Mouse (Mus musculus) thymus, postnatal 0 days (tissue): ENCODE results near the gene Kiss1. TPM values are rescaled to one million over a fixed set of nuclear protein-coding genes. Genes with fewer than 3 reads are reported as not detected.
A peak's percentile ranks its signal among the peaks of the same experiment; 100 is the strongest.
"Not testable (repeated sequence)": the region's sequence is repeated elsewhere in the genome, so short reads cannot be mapped to it uniquely, and the experiment has no call there.

ENCODE experiments used
- DNase-seq: peaks from one replicate; pipeline ENCODE4 v3.0.0-alpha.2; 2015; ENCODE audit warnings: low spot score
- polyA plus RNA-seq: library from polyadenylated mRNA; unstranded; fragments of >200 nt; fragmentation: Nextera tagmentation; extraction: Ambion mirVana; gene quantifications from 2 replicates; pipeline ENCODE4 v1.2.1, GENCODE M21; 2015

The Kiss1 gene
- polyA plus RNA-seq, 1 experiment from 2014 or later, result 0.39 TPM

DNA sequence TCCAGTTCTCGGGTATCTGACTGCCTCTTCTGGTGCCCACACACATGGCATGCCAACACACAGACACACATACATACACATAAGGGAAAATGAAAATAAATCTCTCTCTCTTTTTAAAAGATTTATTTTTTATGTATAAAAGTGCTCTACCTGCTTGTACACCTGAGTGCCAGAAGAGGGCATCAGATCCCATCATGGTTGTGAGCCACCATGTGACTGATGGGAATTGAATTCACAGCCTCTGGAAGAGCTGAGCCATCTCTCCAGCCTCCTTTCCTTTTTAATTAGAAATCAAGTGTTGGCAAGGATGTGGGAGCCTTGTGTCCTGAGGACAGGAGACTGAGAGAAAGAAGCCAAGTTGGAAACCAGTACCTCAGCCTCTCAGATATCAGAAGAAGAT lies 4.5 kb upstream of the Kiss1 start:
- no peak for DNase-seq

DNA sequence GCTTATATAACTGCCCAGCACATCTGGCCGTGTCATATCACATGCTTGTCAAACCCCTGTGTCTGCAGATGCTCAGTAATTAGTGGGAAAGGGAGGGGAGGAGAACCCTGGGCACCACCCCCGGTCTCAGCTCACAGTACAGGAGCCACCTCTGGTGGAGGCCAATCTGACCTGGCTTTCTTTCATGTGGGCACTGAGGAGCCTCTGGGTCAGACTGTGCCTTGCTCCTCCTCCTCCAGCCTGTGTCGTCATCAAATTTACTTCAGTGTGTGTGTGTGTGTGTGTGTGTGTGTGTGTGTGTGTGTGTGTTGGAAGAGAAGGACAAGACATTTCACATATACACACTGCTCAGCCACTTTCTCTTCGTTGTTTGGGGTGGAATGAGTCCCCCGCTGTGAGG lies 1.7 kb downstream of the Kiss1 start:
- no peak for DNase-seq

DNA sequence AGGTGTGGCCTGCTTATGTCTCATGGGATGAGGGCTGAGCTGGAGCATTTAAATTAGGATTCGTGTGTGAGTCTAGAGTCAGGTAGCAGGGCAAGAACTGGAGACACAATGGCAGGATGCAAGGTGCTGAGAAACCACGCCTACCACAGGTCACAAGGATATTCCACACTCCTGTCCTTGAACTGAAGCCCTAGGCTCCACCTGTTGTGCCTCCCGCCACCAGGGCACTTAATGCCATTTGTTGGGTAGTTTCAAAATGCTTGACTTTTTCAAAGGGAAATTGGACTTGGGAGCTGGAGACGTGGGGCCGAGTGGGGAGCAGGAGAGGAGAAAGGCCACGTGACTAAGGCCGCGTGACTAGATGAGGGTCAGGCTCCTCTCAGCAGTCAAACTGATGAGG lies 4.3 kb downstream of the Kiss1 start:
- no peak for DNase-seq

DNA sequence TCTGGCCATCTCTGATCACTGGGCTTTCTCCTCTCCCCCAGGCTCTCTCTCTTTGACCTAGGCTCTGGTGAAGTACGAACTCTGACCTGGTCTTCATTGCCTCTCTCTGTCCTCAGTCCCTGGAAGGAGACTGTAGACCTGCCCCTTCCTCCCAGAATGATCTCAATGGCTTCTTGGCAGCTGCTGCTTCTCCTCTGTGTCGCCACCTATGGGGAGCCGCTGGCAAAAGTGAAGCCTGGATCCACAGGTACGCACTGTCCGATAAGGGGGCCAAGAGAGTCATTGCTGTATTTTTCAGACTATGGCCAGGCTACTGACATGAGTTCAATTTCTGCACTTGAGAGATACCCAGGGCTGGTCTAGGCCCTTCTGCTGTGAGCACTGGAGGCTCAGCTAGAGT lies 5.4 kb downstream of the Kiss1 start:
- DNase-seq, result no peak

DNA sequence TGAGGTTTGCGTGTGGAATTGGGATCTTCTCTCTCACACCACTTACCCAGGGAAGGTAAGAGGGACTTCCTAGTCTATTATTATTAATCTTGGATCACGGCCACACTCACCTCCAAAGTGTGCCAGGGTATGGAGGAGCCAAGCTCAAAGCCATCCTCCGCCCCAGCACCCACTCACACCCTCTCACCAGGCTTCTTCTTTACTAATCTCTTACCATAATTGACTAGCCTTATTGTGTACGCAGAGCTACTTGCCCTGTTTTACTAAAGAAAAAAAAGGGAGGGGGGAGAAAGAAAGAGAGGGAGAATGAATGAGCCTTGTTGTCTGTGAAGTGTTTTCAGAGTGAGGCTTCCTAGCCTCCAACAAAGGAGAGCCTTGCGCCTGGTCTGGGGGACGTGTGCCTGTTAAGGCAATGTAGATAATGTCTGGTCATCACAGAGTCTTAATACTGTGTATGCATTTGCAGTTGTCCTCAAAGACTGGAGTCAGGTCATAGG lies 6.7 kb downstream of the Kiss1 start:
- DNase-seq, result no peak

DNA sequence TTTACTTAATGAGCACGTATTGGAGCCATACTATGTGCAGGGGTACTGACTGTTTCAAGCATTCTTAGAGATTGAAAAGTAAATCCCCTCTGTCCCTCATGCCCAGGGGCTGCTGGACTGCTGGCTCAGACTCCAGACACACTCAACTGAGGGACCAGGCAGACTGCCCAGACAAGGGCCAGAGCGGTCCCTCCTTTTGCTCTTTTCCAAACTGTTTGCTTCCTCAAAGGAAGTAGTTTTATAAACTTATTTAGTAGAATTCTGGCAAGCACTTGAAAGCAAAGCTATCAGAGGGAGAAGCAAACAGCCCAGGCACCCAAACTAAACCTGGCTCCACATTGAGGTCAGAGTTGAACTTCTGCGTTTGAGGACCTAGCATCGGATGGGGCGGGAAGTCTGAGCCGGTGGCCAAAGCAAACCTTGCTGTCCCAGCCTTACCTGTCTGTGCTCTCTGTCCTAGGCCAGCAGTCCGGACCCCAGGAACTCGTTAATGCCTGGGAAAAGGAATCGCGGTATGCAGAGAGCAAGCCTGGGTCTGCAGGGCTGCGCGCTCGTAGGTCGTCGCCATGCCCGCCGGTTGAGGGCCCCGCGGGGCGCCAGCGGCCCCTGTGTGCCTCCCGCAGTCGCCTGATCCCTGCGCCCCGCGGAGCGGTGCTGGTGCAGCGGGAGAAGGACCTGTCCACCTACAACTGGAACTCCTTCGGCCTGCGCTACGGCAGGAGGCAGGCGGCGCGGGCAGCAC lies 7.4 kb downstream of the Kiss1 start:
- DNase-seq, result no peak

DNA sequence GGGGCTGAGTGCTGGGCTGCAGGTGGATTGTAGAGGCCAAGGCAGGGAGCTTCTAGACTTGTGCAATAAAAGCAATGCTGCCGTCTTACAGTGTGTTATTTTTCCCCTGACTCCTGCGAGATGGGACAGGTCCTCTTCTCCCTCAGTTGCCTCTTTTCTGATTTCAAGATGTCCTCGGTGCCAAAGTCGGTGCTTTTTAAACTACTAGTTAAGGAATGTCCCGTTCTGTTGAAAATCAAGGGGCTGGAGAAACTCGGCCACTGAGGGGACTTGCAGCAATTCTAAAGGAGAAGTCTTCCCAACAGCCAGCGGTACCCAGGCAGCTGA lies 7.9 kb downstream of the Kiss1 start:
- DNase-seq, result no peak

DNA sequence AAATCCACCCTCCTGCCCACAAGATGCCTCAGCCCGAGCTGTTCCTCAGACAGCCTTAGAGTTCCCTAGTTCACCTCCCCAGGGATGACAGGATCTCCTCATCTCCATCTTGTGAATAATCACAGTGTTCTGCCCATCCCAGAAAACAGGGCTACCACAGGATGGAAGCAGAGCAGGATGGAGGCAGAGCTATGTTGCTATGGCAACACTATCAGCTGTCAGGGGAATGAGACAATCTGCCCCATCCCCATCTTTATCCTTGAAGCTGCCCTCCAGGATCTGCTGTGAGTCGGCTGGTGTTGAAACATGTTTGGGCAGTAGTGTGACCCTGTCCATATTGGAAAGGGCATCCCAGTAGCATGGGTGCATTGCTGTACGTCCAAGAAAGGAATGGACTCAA lies 9.5 kb downstream of the Kiss1 start:
- DNase-seq, result no peak

DNA sequence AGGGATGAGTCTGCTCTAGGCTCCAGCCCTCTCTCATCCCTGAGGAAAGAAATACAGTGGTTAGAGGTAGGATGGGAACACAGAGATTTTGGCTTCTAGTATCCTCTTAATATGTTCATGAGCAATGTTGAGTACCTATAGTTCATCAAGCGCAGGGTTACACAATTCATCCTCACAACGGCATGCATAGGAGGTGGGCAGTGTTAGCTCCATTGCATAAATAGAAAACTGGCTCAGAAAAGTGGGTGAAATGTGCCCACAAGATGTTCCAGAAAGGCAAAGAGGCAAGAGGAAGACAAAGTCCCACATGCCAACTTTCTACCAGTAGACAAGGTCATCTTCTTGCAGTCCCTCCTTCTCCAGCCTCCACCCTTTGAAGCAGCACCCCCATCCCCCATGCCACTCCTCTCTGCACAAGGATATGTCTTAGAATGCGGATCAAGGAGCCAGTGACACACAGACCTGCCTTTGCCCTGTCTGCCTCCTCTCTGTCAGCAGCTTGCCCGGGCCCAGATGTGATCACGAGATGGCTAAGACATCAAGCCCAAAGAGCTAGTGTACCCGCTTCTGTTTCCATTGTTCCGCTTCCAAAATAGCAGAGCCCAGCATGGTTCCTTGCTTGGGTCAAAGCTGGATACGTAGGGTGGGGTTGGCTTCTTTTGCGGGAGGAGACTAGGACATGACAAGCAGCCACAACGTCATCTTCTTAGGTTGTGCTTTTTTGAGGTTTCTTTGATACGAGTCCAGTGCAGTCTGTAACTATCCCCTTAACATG lies 11.2 kb downstream of the Kiss1 start:
- no peak for DNase-seq

DNA sequence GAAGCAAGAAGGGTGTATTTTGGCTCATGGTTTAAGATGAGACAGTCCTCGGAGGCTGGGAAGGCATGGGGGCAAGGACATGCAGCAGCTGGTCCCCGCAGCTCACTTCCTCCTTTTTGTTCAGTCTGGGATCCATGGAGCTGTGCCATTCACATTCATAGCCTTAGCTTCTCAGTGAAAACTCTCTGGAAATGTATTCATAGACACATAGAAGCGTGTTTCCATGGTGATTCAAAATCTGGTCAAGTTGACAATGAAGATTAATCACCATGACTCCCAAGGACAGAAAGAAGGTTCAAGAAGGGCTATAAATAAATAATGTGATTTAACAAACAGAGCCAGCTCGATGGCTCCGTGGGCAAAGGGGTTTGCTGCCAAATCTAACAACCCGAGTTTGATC lies 12.3 kb downstream of the Kiss1 start:
- no peak for DNase-seq

DNA sequence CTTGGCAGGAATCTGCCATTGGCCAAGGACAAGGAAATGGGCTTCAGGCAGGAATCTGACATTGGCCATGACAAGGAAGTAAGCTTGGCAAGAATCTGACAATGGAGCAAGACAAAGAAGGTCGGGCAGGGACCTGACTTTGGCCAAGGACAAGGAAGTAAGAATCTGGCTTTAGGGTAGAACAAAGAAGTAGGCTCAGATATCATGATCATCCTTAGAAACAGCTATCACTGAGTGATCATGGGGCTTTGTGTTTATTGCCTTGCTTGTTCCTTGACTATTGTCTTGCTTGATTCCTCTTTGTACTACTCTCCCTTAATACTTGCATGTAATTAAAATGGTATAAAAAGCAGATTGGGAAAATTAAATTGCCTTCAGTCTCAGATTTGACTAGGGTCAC lies 18.7 kb downstream of the Kiss1 start:
- not testable (repeated sequence) for DNase-seq

DNA sequence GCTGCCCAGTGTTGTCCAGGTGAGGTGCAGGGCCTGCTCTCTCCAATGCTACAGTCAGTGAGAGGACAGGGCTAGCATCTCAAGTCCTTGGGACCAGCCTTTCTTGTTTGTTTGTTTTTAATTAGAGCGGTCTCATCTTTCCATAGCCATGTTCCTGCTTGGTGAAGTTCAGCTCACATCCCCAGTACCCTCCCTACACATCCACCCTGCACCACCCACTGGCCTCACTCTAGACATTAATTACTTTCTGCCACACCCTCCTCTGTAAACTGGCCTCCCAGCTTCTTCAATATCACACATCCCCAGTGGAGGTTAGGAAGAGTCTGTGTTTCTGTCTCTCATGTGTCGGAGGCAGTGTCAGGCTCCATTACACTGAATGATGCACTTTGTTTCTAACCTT lies 22.7 kb downstream of the Kiss1 start:
- no peak for DNase-seq

DNA sequence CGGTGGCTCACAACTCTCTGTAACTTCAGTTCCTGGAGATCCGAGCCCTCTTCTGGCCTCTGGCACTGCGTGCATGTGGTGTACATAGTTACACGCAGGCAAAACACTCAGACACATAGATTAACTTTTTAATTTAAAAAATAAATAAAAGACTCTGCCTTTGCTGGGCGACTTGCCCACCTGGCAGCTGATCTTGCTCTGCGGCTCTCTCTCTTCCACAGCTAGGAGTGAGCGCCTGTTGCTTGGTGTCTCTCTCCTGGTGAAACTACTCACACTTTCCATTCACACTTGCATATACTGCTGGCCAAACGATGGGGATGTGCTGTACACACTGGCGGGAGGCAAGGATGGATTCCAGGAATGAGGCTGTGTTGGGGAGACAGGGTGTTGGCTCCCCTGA lies 24.9 kb downstream of the Kiss1 start:
- DNase-seq, result no peak

DNA sequence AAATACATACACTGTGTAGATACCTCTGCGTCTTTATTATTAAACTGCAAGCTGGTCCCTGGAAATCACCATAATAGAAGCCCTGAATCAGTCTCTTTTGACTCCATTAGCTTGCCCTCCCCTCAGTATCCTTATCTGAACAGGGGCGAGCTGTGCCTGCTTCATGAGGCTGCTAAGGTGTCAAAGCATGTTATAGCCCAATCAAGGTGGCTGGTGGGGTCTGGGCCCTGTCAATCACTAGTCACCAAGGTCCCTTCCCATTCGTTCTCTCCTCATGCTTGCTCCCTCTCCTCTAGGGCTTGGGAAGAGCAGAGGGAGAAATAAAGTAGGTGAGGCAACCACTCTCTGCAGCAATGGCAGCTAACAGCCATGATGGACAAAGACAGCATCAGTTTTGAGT lies 25.6 kb downstream of the Kiss1 start:
- DNase-seq, result no peak

DNA sequence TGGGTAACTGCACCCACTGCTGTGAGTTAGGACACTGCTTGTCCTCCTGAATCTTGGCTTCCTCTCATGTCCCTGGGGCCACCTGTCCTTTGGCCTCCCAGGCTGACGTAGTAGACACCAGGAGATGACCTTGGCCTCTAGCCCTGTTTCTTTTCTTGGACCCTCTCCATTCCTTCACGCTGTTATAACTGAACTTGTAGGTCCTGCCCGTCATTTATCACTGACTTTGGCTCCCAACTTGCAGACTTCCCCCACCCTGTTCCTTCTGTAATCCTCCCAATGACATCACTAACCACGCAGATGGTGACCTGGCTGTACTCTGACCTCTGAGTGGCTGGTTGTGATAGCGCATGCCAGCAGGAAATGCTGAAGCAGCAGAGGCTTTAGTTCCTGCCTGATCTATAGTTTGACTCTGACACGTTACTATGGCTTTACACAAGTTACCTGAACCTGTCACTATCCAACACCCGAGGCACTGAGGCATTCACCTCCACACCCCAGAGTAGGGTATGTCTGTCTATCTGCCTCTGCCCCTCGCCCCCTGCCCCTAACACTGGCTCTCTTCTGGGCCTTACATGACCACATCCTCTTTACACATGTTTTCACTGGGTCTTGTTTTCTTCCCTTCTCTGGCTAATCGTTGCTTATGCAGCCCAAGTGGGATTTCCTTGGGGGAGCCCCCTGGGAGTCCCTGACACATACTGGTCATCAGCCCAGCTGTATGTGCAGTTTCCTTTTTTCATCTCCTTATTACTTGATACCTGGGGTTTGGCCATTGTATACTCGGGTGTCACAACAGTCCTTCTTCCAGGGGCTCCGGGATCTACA lies 26.2 kb downstream of the Kiss1 start:
- no peak for DNase-seq

DNA sequence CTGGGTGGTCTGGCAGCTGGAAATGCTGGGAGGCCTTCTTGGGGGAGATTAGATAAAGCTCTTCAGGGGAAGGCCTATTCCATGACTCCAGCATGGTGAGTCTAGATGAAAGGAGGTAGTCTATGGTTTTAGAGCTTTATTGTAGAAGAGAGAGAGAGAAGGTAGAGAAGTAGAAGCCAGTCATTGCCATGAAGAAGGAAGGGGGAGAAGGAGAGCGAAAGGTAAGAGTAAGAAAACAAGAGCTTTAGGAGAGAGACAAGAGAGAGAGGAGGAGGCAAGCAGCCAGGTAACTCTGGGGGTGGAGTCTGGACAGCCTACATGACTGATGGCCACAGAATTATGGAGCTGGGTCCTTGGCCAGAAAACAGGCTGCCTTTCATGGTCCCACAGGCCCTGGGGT lies 28.5 kb downstream of the Kiss1 start, which contains the start of gene Ren1:
TSS of gene Ren1 (plus strand) at position 301 of the 400 bp plus-strand sequence.
- no peak for DNase-seq

DNA sequence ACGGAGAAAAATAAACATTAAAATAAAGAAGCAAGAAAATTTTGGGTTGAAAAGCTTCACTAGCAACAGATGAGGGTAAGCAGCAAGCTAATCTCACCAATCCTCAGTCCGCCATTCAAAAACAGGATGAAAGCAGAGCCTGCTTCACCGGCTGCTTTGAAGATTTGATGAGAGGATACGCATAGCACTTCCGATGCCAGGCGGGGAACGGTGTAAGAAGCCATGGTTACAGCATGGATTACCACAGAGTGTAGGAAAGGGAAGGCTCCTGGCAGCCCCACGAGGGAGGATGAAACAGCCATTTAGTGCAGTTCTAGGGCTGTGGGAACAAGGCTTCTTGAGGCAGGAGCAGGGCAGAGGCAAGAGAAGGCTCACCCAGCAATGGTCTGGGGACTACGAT lies 30.1 kb downstream of the Kiss1 start:
- no peak for DNase-seq

DNA sequence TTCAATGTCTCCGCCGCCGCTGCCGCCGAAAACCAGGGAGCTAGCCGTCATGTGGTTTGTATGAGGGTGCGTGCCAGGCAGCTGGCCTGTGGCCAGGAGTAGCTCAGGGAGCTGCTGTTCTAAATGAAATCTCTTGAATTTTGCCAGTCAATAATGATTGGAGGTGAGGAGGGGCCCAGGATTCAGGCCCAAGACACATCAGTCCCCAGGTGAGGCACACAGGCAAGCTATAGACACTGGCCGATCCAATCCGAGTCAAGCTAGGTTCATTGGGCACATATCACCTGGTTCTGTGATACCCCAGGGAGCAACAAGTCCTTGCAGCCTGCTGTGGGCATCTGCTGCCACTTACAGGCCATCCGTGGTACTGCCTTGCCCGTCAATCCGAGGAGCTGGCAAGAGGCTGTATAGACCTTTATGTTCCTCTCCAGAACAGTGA lies 31.7 kb downstream of the Kiss1 start:
- peak; percentile 72 for DNase-seq

DNA sequence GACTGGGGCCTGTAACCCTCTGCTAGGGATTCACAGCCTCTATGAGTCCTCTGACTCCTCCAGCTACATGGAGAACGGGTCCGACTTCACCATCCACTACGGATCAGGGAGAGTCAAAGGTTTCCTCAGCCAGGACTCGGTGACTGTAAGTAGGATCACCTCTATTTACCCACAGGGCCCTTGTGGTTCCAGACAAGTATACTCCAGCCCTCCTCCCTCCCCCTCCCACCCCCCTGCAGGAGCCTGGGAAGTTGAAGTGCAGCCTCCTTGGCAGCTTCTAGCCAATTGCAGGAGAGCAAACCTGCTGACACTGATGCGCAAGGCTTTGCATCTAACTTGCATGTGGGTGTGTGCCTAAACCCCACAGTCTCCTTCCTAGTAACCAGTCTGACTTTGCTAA lies 33.8 kb downstream of the Kiss1 start:
- DNase-seq, result no peak

DNA sequence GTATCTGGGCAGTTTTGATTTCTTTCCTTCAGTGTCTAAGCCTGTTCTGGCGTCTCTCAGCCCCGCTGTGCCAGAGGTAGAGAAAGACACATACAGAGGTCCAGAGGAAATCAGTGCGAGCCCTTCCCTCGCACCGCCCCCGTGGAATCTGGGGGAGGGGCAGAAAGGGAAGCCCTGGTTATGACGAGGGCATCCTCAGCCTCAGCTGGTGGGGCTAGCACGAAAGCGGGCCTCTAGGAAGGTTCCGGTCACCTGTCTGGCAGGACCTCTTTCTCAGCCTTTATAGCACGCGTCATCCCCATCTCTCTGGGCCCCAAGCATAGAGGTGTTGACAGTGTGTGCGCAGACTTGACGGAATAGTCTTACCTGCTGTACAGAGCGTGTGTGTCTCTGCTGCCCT lies 34.2 kb downstream of the Kiss1 start:
- no peak for DNase-seq

DNA sequence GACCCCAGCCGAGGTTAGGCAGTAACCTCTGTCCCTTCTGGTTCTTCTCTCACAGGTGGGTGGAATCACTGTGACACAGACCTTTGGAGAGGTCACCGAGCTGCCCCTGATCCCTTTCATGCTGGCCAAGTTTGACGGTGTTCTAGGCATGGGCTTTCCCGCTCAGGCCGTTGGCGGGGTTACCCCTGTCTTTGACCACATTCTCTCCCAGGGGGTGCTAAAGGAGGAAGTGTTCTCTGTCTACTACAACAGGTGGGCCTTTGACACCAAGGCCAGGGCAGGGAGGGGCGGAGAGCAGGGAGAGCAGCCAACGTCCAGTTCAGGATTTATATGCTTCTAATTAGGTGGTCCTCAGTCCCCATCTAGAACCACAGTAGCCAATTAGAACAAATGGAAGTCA lies 34.7 kb downstream of the Kiss1 start:
- no peak for DNase-seq

DNA sequence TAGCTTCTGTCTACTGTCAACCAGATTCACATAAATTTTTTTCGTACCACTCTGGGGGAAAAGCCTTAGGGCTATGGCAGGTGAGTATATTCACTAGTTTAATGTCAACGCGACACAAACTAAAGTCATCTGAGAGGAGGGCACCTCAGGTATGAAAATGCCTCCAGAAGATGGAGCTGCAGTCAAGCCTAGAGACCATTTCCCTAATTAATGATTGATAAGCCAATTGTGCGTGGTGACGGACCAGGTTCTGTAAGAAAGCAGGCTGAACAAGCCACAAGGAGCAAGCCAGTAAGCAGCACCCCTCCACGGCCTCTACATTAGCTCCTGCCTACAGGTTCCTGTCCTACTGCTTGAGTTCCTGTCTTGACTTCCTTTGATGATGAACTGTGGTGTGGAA lies 39.3 kb downstream of the Kiss1 start:
- DNase-seq, result no peak
